Mouse (Mus musculus) cortical plate, adult 2 months (tissue): Measurements from ENCODE around the gene Ube2l6.

Experiments
- CTCF ChIP-seq: fragments of 200-500 bp; IDR thresholded peaks from 2 replicates; pipeline ENCODE4 v1.5.1; 2011; ENCODE audit warnings: mild to moderate bottlenecking, control low read depth, low read length; ENCODE audit not compliant: insufficient read depth; ENCODE audit errors: extremely low read depth
- POLR2A ChIP-seq: fragments of 200-500 bp; IDR thresholded peaks from 2 replicates; pipeline ENCODE4 v1.6.1; 2011; ENCODE audit warnings: mild to moderate bottlenecking, low read length, control low read depth; ENCODE audit not compliant: insufficient read depth; ENCODE audit errors: extremely low read depth

GRCm38 (mm10) chr2:84812676-84813075 is 14.0 kb downstream of the Ube2l6 start:
- TF ChIP-seq CTCF: no peak
- TF ChIP-seq POLR2A: no peak
